Mouse (Mus musculus): ENCODE measurements around the gene T2. TPM values are rescaled to one million over a fixed set of nuclear protein-coding genes. Genes with fewer than 3 reads are reported as not detected.

T2 gene
- polyA plus RNA-seq, 1 experiment from 2014 or later = 0.31 TPM

DNA sequence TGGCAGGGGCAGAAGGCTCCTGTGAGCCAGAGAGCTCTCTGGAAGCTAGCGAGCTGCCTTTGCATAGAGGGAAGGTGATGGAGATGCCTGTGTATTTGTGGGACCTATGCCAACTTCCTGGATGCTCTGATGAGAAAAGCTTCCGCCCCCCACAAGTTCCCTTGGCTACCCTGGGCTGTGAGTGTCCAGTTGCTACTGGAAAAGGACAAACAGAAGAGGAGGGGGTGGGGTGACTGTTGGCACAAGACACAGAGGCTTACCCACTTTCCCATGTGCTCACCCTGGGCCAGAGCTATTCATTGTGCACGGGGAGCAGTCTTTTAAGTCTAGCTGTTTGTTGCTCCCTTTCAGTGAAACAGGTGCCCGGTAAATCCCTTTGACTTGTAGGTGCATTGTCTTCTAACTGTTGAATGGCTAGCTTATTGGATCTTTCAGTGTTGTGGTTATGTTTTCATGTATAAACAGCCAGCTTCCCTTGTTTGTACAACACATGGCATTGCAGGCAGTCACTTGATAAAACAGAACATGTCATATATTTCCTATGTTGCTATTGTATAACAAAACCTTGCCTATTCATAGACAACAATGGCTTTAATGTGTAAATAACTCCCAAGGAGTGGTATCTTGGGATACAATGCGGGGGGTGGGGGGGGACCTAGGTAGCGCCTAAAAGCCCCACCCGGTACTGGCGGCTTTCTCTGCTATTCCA is 16.0 kb upstream of the T2 start:
- Histone ChIP-seq H3K9me3 (ENCODE audit: control insufficient read depth, low read length) (no peaks in the 10 kb centered on the region), H3K4me1 (replicated peaks; ENCODE audit: control insufficient read depth, insufficient read depth, low read length) (peaks cover 39% of the 10 kb centered on the region), H3K4me3 (replicated peaks; ENCODE audit: low read length) (peak overlapping the region; percentile 51), H3K27ac (peak overlapping the region; percentile 94), H3K4me2 (replicated peaks) (peak overlapping the region; percentile 84), H3K9ac (peak overlapping the region; percentile 75), H3K27me3 (ENCODE audit: control insufficient read depth, insufficient read depth, low read length) (0 out of 2 replicates have a peak, but pooled peaks cover 3% of the 10 kb centered on the region), H3K36me3 (replicated peaks; ENCODE audit: control insufficient read depth, insufficient read depth) (no peaks in the 10 kb centered on the region)
- ATAC-seq (ENCODE audit: low FRiP score) = peak; percentile 69; the same call in 1 of the 2 replicates
- 11% methylated on average over 8 of the region's 8 CpGs for WGBS
- peak; percentile 57 for DNase-seq (ENCODE audit: low spot score)

DNA sequence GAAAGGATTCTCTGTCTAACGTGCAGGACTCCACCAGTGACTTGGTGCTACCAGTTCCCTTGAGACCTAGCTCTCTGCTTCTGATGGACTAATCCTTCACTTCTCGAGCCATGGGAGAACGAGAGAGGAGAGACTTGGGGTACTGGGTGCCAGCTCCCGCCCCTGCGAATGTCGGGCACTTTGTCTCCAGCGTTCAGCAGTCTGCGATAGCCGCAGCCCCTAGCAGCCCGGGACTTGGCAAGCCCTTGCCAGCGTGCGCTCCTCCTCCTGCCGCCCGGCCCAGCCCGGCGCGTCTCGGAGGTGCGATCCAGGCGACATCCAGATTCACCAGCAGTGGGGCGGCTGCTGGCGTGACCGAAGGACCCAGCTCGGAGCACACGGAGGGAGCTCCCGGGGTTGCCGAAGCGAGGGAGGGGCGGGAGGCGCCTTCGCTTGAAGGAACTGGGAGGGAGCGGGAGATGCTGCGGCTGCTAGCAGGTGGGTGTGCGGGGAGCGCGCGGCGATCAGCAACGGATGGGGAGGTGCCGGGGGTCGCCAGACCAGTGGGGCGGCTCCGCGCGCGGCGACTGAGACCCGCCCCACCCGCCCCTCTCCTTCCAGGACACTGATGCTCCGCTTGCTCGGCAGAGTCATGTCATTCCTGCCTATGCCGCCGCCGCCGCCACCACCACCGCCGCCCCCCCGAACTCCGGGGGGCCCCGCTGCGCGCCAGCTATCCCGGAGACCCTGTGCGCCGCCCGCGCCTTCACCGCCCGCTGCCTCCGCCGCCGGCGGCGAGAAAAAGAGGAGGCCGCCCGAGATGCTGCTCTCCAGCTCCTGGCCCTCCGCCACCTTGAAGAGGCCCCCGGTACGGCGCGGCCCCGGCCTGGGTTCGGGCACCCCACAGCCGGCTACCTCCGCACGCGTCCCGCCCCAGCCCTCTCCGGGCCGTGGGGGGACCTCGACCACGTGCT is 15.1 kb upstream of the T2 start:
- H3K27ac ChIP-seq = peak overlapping the region; percentile 94
- ATAC-seq (ENCODE audit: low FRiP score) (peak; percentile 82), DNase-seq (ENCODE audit: low spot score) (peak; percentile 70)
- no peaks in the 10 kb centered on the region for H3K9me3 ChIP-seq (ENCODE audit: control insufficient read depth, low read length)
- peaks cover 39% of the 10 kb centered on the region for H3K4me1 ChIP-seq (replicated peaks; ENCODE audit: control insufficient read depth, insufficient read depth, low read length)
- H3K4me2 ChIP-seq (replicated peaks) = peak overlapping the region; percentile 84
- peak overlapping the region; percentile 75 for H3K9ac ChIP-seq
- under 1% methylated on average over 71 of the region's 92 CpGs for WGBS
- 0 out of 2 replicates have a peak, but pooled peaks cover 3% of the 10 kb centered on the region for H3K27me3 ChIP-seq (ENCODE audit: control insufficient read depth, insufficient read depth, low read length)
- peak overlapping the region; percentile 51 for H3K4me3 ChIP-seq (replicated peaks; ENCODE audit: low read length)
- no peaks in the 10 kb centered on the region for H3K36me3 ChIP-seq (replicated peaks; ENCODE audit: control insufficient read depth, insufficient read depth)

DNA sequence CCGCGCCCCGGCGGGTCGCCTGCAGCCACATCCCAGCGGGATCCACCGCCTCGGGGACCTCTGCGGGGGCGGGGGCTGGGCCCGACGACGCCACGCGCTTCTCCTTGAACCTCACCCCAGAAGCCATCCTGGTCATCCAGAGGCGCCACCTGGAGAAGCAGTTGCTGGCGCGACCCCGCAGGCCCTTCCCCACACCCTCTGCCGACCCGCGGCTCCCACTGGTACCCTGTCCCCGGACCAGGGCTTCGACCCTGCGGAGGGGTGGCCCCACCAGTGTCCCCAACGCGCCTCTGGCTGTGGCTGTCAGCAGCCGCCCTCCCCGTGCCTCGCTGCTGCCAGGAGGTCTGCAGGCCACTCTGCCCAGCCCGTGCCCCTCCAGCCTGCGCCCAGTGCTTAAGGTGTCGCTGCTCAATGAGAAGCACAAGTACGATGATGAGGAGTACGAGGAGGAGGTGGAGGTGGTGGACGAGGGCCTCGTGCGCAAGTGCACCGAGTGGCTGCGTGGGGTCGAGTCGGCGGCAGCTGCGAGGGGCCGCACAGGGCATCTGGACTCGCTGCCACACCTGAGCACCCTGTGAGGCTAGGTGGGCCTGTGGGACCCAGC is 14.3 kb upstream of the T2 start:
- Histone ChIP-seq H3K4me1 (replicated peaks; ENCODE audit: control insufficient read depth, insufficient read depth, low read length) (peaks cover 39% of the 10 kb centered on the region), H3K27me3 (ENCODE audit: control insufficient read depth, insufficient read depth, low read length) (0 out of 2 replicates have a peak, but pooled peaks cover 3% of the 10 kb centered on the region), H3K9ac (peak overlapping the region; percentile 75), H3K36me3 (replicated peaks; ENCODE audit: control insufficient read depth, insufficient read depth) (no peaks in the 10 kb centered on the region), H3K9me3 (ENCODE audit: control insufficient read depth, low read length) (no peaks in the 10 kb centered on the region), H3K27ac (peak overlapping the region; percentile 94), H3K4me2 (replicated peaks) (peak overlapping the region; percentile 84), H3K4me3 (replicated peaks; ENCODE audit: low read length) (peak overlapping the region; percentile 51)
- ATAC-seq (ENCODE audit: low FRiP score) (peak; percentile 18; the same call in 1 of the 2 replicates), DNase-seq (ENCODE audit: low spot score) (no peak)
- WGBS = 6% methylated on average over 43 of the region's 46 CpGs

DNA sequence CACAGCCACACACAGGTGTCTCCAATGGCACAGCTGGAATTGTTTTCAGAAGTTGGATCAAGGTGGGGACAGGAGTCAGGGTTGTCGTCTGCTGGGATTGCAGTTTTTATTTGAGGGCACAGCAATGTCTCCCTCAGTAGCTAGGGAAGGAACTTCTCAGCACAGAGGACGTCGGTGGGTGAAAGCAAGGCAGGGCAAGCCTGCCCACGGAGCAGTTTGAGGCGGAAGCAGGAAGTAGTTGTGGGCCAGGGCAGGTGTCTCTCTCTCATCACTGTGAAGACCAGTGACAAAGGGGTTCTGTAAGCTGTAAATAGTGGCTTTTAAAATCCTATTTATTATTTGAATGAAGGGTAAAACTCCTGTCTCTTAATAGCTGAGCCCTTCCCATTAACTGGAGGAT is 13.1 kb upstream of the T2 start:
- H3K9me3 ChIP-seq (ENCODE audit: control insufficient read depth, low read length) = no peaks in the 10 kb centered on the region
- ATAC-seq (ENCODE audit: low FRiP score) (no peak), DNase-seq (ENCODE audit: low spot score) (no peak)
- H3K27me3 ChIP-seq (ENCODE audit: control insufficient read depth, insufficient read depth, low read length) = 0 out of 2 replicates have a peak, but pooled peaks cover 3% of the 10 kb centered on the region
- H3K4me1 ChIP-seq (replicated peaks; ENCODE audit: control insufficient read depth, insufficient read depth, low read length) = peaks cover 39% of the 10 kb centered on the region
- no peak overlapping the region for H3K27ac ChIP-seq
- peak overlapping the region; percentile 51; the same call in 1 of the 2 replicates for H3K4me3 ChIP-seq (replicated peaks; ENCODE audit: low read length)
- WGBS = 48% methylated on average over 5 of the region's 5 CpGs
- H3K36me3 ChIP-seq (replicated peaks; ENCODE audit: control insufficient read depth, insufficient read depth) = no peaks in the 10 kb centered on the region
- peak overlapping the region; percentile 84 for H3K4me2 ChIP-seq (replicated peaks)
- peak overlapping the region; percentile 75 for H3K9ac ChIP-seq

DNA sequence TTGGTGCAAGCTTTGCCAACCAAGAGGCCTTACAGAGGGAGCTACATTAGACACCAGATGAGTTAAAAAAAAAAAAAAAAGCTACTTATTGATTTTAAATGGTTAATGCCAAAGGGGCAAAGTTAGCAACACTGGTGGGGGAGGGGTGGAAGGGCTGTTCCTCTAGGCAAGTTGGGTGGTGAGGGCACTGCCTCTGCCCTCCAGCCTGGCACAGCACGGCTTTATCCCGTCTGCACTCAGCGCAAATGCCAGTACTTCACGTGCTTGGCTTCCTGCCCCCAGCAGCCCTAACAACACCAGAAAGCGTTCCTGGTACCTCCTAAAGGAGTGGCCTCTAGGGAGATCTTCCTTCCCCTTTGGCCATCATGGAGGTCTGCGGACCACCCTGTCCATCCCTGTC is 12.4 kb upstream of the T2 start:
- WGBS = 49% methylated on average over 6 of the region's 6 CpGs

DNA sequence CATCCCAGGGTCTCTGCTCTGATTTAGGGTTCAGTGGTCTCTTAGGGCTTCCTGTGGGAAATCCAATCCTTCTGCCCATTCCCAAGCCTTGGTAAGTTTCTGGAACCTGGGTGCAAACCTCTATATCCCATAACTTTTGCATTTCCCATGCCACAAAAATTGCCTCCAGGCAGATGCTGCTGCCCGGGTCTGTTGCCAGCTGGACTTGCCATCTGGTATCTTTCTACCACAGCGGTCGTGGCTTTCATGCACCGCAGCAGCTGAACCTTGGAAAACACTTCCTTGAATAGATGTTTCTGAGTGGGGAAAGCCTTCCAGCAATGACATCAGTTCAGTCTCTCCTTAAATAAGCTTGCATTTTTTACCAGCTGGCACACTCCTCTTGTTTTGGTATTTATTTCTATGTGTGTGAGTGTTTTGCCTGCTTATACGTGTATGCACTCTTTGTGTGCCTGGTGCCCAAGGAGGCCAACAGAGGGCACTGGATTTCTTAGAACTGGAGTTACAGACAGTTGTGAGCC is 8.0 kb upstream of the T2 start:
- Histone ChIP-seq H3K9me3 (ENCODE audit: control insufficient read depth, low read length) (no peaks in the 10 kb centered on the region), H3K4me3 (replicated peaks; ENCODE audit: low read length) (no peak overlapping the region), H3K27me3 (ENCODE audit: control insufficient read depth, insufficient read depth, low read length) (no peaks in the 10 kb centered on the region), H3K36me3 (replicated peaks; ENCODE audit: control insufficient read depth, insufficient read depth) (no peaks in the 10 kb centered on the region), H3K4me1 (replicated peaks; ENCODE audit: control insufficient read depth, insufficient read depth, low read length) (peaks cover 11% of the 10 kb centered on the region), H3K27ac (no peak overlapping the region), H3K9ac (no peak overlapping the region), H3K4me2 (replicated peaks) (no peak overlapping the region)
- ATAC-seq (ENCODE audit: low FRiP score) (no peak), DNase-seq (ENCODE audit: low spot score) (no peak)
- WGBS = 73% methylated on average over 5 of the region's 5 CpGs

More for the DNA sequence above, 12.4 kb upstream of the T2 start:
- Histone ChIP-seq H3K4me1 (replicated peaks; ENCODE audit: control insufficient read depth, insufficient read depth, low read length) (peaks cover 39% of the 10 kb centered on the region), H3K9me3 (ENCODE audit: control insufficient read depth, low read length) (no peaks in the 10 kb centered on the region), H3K4me3 (replicated peaks; ENCODE audit: low read length) (no peak overlapping the region; the same call in 1 of the 2 replicates), H3K36me3 (replicated peaks; ENCODE audit: control insufficient read depth, insufficient read depth) (no peaks in the 10 kb centered on the region), H3K27me3 (ENCODE audit: control insufficient read depth, insufficient read depth, low read length) (0 out of 2 replicates have a peak, but pooled peaks cover 3% of the 10 kb centered on the region), H3K4me2 (replicated peaks) (peak overlapping the region; percentile 84), H3K9ac (no peak overlapping the region), H3K27ac (no peak overlapping the region)
- DNase-seq (ENCODE audit: low spot score) (no peak), ATAC-seq (ENCODE audit: low FRiP score) (no peak)

DNA sequence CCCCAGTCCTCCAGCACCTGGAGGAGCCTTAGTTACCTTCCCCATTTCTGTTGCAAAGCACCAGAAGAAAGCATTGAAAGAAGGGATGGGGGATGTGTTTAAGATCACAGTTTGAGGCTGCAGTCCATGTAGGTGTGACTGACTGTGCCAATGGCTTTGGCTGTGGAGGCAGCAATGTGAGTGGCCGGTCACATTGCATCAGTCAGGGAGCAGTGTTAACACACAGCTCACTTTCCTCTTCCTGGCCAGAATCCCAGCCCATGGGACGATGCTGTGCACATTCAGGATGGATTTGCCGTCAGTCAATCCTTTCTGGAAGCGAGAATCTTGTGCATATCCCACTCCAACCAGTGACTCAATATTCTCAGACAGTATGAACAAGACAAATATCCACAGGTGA is 6.9 kb upstream of the T2 start:
- ATAC-seq (ENCODE audit: low FRiP score) (no peak), DNase-seq (ENCODE audit: low spot score) (no peak)
- Histone ChIP-seq H3K4me3 (replicated peaks; ENCODE audit: low read length) (no peak overlapping the region), H3K9me3 (ENCODE audit: control insufficient read depth, low read length) (no peaks in the 10 kb centered on the region), H3K9ac (no peak overlapping the region), H3K4me1 (replicated peaks; ENCODE audit: control insufficient read depth, insufficient read depth, low read length) (0 out of 2 replicates have a peak, but pooled peaks cover under 1% of the 10 kb centered on the region), H3K36me3 (replicated peaks; ENCODE audit: control insufficient read depth, insufficient read depth) (no peaks in the 10 kb centered on the region), H3K27ac (no peak overlapping the region), H3K27me3 (ENCODE audit: control insufficient read depth, insufficient read depth, low read length) (no peaks in the 10 kb centered on the region), H3K4me2 (replicated peaks) (no peak overlapping the region)
- 90% methylated on average over 4 of the region's 4 CpGs for WGBS

DNA sequence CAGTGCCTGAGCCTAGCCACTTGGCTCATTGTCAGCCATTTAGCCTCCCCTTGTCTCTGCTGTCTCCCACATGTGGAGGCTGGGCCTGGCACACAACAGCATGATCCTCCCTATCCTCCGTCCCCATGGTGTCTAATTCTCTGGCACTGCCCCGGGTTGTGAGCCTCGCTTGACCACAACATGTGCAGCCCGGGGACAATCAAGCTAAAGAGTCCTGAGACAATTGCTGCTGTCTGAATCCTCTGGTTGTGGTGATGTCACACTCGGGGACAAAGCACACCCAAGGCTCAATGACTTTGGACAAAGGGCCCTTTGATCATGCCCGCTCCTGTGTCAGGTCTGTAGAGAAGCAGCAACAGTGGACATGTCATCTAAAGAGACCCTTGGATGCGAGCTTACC is 4.7 kb upstream of the T2 start:
- no peaks in the 10 kb centered on the region for H3K9me3 ChIP-seq (ENCODE audit: control insufficient read depth, low read length)
- no peak overlapping the region for H3K9ac ChIP-seq
- no peak overlapping the region for H3K27ac ChIP-seq
- ATAC-seq (ENCODE audit: low FRiP score) (no peak), DNase-seq (ENCODE audit: low spot score) (no peak)
- H3K4me3 ChIP-seq (replicated peaks; ENCODE audit: low read length) = no peak overlapping the region
- WGBS = 26% methylated on average over 7 of the region's 7 CpGs
- H3K27me3 ChIP-seq (ENCODE audit: control insufficient read depth, insufficient read depth, low read length) = no peaks in the 10 kb centered on the region
- H3K36me3 ChIP-seq (replicated peaks; ENCODE audit: control insufficient read depth, insufficient read depth) = no peaks in the 10 kb centered on the region
- H3K4me1 ChIP-seq (replicated peaks; ENCODE audit: control insufficient read depth, insufficient read depth, low read length) = no peaks in the 10 kb centered on the region
- no peak overlapping the region for H3K4me2 ChIP-seq (replicated peaks)
